ENCODE assay signal across 22 mouse cellular contexts in the genomic region with DNA sequence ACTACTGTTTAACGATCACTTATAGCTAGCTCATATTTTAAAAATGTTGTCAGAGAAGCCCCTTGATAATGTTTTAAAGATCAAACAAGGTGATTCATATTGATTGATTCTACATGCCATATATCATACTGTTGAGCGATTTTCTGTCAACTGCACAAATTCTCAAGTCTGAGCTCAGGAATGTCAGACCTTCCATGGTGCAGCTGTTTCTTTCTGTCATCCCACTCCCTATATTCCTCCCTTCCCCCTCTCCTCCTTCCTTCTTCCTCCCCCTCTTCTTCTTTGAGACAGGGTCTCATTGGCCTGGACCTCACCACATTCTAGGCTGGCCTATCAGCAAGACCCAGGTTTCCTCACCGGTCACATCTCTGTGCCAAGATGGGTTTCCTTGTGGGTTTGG. TPM values are rescaled to one million over a fixed set of nuclear protein-coding genes. Genes with fewer than 3 reads are reported as not detected.
"Had no signal": no experiment of that assay in that cellular context is flagged by ENCODE, and none has a peak within 500 bp of the region (broad histone marks: within the 10 kb centered on the region; RNA-seq: fewer than 3 reads in every experiment).

No protein-coding gene starts in this region.

- DNase-seq: kidney, postnatal 10 days; kidney, postnatal 36 days; liver, postnatal 0 days; lung, embryonic 14.5 days; right cerebral cortex, adult 18-20 months; right cerebral cortex, postnatal 14 days; right cerebral cortex, postnatal 4 days; thymus, adult 2 months; thymus, postnatal 14 days; thymus, postnatal 4 days had no signal

- H3K9ac ChIP-seq: kidney, embryonic 15.5 days; limb, embryonic 15.5 days; liver, embryonic 14.5 days; liver, postnatal 0 days; lung, embryonic 14.5 days; midbrain, embryonic 13.5 days; neural tube, embryonic 12.5 days; neural tube, embryonic 15.5 days had no signal

- H3K27me3 ChIP-seq: kidney, embryonic 15.5 days; limb, embryonic 15.5 days; midbrain, embryonic 13.5 days; neural tube, embryonic 12.5 days; neural tube, embryonic 15.5 days had no signal

- H3K4me1 ChIP-seq: neural tube, embryonic 15.5 days had no signal

- H3K9me3 ChIP-seq: kidney, embryonic 15.5 days; limb, embryonic 15.5 days; midbrain, embryonic 10.5 days; midbrain, embryonic 13.5 days; neural tube, embryonic 12.5 days; neural tube, embryonic 15.5 days had no signal

- H3K36me3 ChIP-seq: kidney, embryonic 15.5 days; limb, embryonic 15.5 days; midbrain, embryonic 10.5 days; midbrain, embryonic 13.5 days; neural tube, embryonic 12.5 days; neural tube, embryonic 15.5 days had no signal

- H3K27ac ChIP-seq: kidney, embryonic 15.5 days; limb, embryonic 15.5 days; liver, embryonic 14.5 days; macrophage; midbrain, embryonic 10.5 days; midbrain, embryonic 13.5 days; neural tube, embryonic 12.5 days; neural tube, embryonic 15.5 days; stomach, postnatal 0 days had no signal

- H3K4me3 ChIP-seq: kidney, embryonic 15.5 days; limb, embryonic 15.5 days; midbrain, embryonic 10.5 days; midbrain, embryonic 13.5 days; neural tube, embryonic 12.5 days; neural tube, embryonic 15.5 days had no signal

- H3K4me2 ChIP-seq: kidney, embryonic 15.5 days; limb, embryonic 15.5 days; liver, embryonic 11.5 days; lung, embryonic 14.5 days; midbrain, embryonic 13.5 days; neural tube, embryonic 12.5 days; neural tube, embryonic 15.5 days had no signal

- ATAC-seq: liver, postnatal 0 days; lung, postnatal 0 days; midbrain, embryonic 13.5 days had no signal

RNA-seq across cellular contexts. Expression of a gene that starts 12.0 kb away (rescaled TPM):
- total RNA-seq: megakaryocyte, adult 5-6 weeks had no signal
